Mouse (Mus musculus) heart, embryonic 16.5 days (tissue): ENCODE measurements at regions not wholly inside any gene's neighbourhood (a gene's known extent, or its start where the extent isn't known, plus 50 kb on each side); places are given as distances from the start of the nearest gene placed in this dataset. TPM values are rescaled to one million over a fixed set of nuclear protein-coding genes. Genes with fewer than 3 reads are reported as not detected.

ENCODE experiments used
- microRNA-seq: library from miRNA; unstranded; fragments of <30 nt; microRNA quantifications from one replicate; pipeline ENCODE4, GENCODE M21; 2017

Small RNA genes lying in the stretch of these regions (microRNA-seq; reads per million reads assigned to microRNA genes)
- gene Mir8117, result not detected
